Mouse (Mus musculus) neural tube, embryonic 11.5 days (tissue): ENCODE data around the gene Prpsap1. TPM values are rescaled to one million over a fixed set of nuclear protein-coding genes. Genes with fewer than 3 reads are reported as not detected.
"Not testable (repeated sequence)": the region's sequence is repeated elsewhere in the genome, so short reads cannot be mapped to it uniquely, and the experiment has no call there.

Experiments used
- ATAC-seq: fragments of 200-750 bp; cut with Nextera tagmentation; 2 replicates; pipeline ENCODE4 v1.8.0; 2017; ENCODE audit warnings: moderate number of reproducible peaks, mild to moderate bottlenecking, moderate TSS enrichment, moderate library complexity; ENCODE audit not compliant: insufficient read depth, low FRiP score, low TSS enrichment
- DNase-seq: peaks from one replicate; pipeline ENCODE4 v3.0.0-alpha.2; 2015; ENCODE audit warnings: low spot score
- H3K27ac ChIP-seq: fragments of 300-500 bp; sonication (generic); 2 replicates; pipeline ENCODE4 v1.5.1; 2014; ENCODE audit warnings: low read depth, mild to moderate bottlenecking, low read length
- H3K27me3 ChIP-seq: fragments of 300-500 bp; sonication (generic); 2 replicates; pipeline ENCODE4 v1.6.1; 2014; ENCODE audit warnings: mild to moderate bottlenecking, low read length, mixed read lengths; ENCODE audit not compliant: control insufficient read depth, insufficient read depth
- H3K36me3 ChIP-seq: fragments of 300-500 bp; sonication (generic); 2 replicates; pipeline ENCODE4 v1.6.1; 2014; ENCODE audit warnings: mild to moderate bottlenecking, low read length, moderate library complexity, mixed read lengths; ENCODE audit not compliant: control insufficient read depth, insufficient read depth
- H3K4me1 ChIP-seq: fragments of 300-500 bp; sonication (generic); 2 replicates; pipeline ENCODE4 v1.6.1; 2014; ENCODE audit warnings: low read length, mixed read lengths; ENCODE audit not compliant: control insufficient read depth, insufficient read depth
- H3K4me2 ChIP-seq: fragments of 300-500 bp; sonication (generic); 2 replicates; pipeline ENCODE4 v1.6.1; 2014; ENCODE audit warnings: low read depth, mild to moderate bottlenecking, moderate library complexity
- H3K4me3 ChIP-seq: fragments of 300-500 bp; sonication (generic); 2 replicates; pipeline ENCODE4 v1.5.1; 2014; ENCODE audit warnings: low read depth, low read length
- H3K9ac ChIP-seq: fragments of 300-500 bp; sonication (generic); 2 replicates; pipeline ENCODE4 v1.6.1; 2014; ENCODE audit warnings: mild to moderate bottlenecking, low read length
- H3K9me3 ChIP-seq: fragments of 300-500 bp; sonication (generic); 2 replicates; pipeline ENCODE4 v1.6.1; 2016; ENCODE audit warnings: low read length; ENCODE audit not compliant: control insufficient read depth
- WGBS: fragments of 180-500 bp; shearing (Covaris S2); extraction: QIAGEN DNeasy Blood & Tissue Kit; methylation state at CpG from one replicate; pipeline ENCODE4 v1.1.7; 2014; 5-methylcytosine and 5-hydroxymethylcytosine counted together
- polyA plus RNA-seq: library from polyadenylated mRNA; unstranded; fragments of >200 nt; fragmentation: Nextera tagmentation; extraction: Ambion mirVana; gene quantifications from 2 replicates; pipeline ENCODE4 v1.2.1, GENCODE M21; 2014

The Prpsap1 gene
- polyA plus RNA-seq, 1 experiment from 2014 or later = 222 TPM

DNA sequence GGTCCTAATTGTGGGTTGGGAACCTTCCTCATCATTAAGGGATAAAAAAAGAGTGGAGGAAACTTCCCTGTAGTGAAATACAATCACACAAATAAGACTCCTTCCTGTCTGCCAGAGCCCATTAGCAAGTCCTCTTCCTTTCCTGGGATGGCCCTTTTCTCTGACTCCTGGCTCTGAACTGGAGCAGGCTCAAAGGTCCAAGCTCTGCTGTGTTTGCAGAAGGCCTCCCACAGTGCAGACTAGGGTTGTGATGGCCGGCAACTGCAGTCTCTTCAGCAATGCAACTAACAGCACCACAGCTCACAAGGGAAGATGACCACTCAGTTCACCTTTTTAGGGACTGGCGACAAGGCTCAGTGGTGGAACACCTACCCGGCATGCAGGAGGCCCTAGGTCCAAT lies 23.8 kb downstream of the Prpsap1 start:
- Histone ChIP-seq H3K4me3 (no peak overlapping the region), H3K4me1 (no peaks in the 10 kb centered on the region), H3K27ac (no peak overlapping the region), H3K36me3 (peaks cover 26% of the 10 kb centered on the region), H3K4me2 (no peak overlapping the region), H3K27me3 (no peaks in the 10 kb centered on the region), H3K9me3 (no peaks in the 10 kb centered on the region), H3K9ac (no peak overlapping the region)
- ATAC-seq = no peak
- no peak for DNase-seq
- WGBS = 83% methylated on average over 3 of the region's 3 CpGs

DNA sequence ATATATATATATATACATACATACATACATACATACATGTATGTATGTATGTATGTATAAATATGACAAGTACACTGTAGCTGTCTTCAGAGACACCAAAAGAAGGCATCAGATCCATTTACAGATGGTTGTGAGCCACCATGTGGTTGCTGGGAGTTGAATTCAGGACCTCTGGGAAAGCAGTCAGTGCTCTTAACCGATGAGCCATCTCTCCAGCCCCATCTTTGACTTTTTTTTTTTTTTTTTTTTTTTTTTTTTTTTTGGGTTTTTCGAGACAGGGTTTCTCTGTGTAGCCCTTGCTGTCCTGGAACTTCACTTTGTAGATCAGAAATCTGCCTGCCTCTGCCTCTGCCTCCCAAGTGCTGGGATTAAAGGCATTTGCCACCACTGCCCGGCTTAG lies 25.7 kb downstream of the Prpsap1 start:
- not testable (repeated sequence) for H3K27ac ChIP-seq, H3K27me3 ChIP-seq, H3K4me1 ChIP-seq, H3K4me2 ChIP-seq, H3K9me3 ChIP-seq, ATAC-seq, H3K4me3 ChIP-seq, DNase-seq, H3K9ac ChIP-seq
- H3K36me3 ChIP-seq = peaks cover 19% of the 10 kb centered on the region
- 92% methylated on average over 3 of the region's 3 CpGs for WGBS

DNA sequence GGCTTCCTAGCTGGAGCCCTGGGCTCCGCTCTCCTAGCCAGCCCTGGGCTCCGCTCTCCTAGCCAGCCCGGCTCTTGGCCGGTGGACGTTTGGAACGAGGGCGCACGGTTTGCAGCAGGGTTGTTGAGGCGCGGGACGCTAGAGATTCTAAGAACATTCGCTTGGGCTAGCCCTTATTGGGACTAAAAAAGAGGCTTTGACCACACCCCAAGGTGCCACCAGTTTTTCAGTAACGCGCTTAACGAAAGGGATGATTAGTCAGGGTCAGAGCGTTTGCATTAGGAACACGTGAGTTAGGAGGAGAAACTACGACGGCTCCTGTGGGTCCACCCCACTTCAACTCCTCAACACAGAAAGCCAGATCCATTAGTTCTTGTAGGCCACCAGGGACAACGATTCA lies 27.9 kb downstream of the Prpsap1 start, which contains the start of gene Qrich2:
Gene Qrich2 (minus strand): TSS at position 101 of the 400 bp plus-strand sequence.
- Histone ChIP-seq H3K9ac (no peak within 1 kb of the TSS), H3K4me3 (no peak within 1 kb of the TSS), H3K27ac (no peak within 1 kb of the TSS), H3K4me1 (no peaks in the 10 kb centered on the region), H3K36me3 (peaks cover 8% of the 10 kb centered on the region), H3K9me3 (no peaks in the 10 kb centered on the region), H3K4me2 (no peak within 1 kb of the TSS), H3K27me3 (no peaks in the 10 kb centered on the region)
- ATAC-seq (no peak), DNase-seq (no peak)
- 65% methylated on average over 20 of the region's 20 CpGs for WGBS

DNA sequence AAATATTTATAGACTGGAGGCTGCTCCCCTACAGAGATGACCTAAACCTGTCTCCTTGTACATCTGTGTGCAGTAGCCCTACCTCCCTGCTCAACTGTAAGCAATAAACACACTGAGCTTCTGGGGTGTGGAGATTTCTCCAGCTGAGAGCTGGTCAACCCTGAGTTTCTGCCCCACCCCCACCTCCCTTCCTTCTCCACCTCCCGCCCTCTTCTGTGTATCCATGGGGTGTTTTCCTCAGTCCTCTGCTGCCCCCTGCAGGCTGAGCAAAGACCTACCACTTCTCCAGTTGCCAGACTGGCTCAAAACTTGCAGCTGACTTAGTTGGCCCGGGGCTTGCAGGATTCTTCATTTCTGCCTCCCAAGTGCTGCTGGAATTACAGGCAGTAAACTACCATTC lies 30.2 kb downstream of the Prpsap1 start:
- H3K27ac ChIP-seq = no peak overlapping the region

DNA sequence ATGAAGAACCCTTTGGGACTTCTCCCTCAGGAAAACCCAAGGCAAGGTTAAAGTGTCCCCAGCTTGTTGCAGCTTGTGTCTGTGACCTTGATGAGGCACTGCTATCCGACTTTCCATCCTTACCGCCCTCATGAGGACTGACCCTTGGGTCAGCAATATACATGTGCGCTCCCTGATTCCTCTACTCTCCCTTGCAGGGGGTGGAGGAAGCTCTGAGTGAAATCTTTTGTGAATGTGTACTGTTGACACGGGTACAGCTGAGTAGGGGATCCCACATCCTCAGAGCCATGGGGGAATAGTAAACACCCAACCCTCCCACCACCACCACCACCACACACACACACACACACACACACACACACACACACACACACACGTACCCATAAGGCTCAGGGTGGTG lies 30.7 kb downstream of the Prpsap1 start:
- DNase-seq = no peak
- no peak for ATAC-seq
- no peaks in the 10 kb centered on the region for H3K27me3 ChIP-seq
- no peaks in the 10 kb centered on the region for H3K36me3 ChIP-seq
- 68% methylated on average over 5 of the region's 5 CpGs for WGBS
- H3K9me3 ChIP-seq = no peaks in the 10 kb centered on the region
- H3K27ac ChIP-seq = no peak overlapping the region
- no peak overlapping the region for H3K4me3 ChIP-seq
- no peak overlapping the region for H3K9ac ChIP-seq
- H3K4me2 ChIP-seq = no peak overlapping the region
- H3K4me1 ChIP-seq = no peaks in the 10 kb centered on the region

More for the DNA sequence above, 30.2 kb downstream of the Prpsap1 start:
- no peak for ATAC-seq
- H3K9ac ChIP-seq = no peak overlapping the region
- 9% methylated on average over 2 of the region's 2 CpGs for WGBS
- no peak overlapping the region for H3K4me2 ChIP-seq
- H3K4me1 ChIP-seq = no peaks in the 10 kb centered on the region
- no peaks in the 10 kb centered on the region for H3K9me3 ChIP-seq
- H3K36me3 ChIP-seq = no peaks in the 10 kb centered on the region
- no peak overlapping the region for H3K4me3 ChIP-seq
- DNase-seq = peak; percentile 82
- no peaks in the 10 kb centered on the region for H3K27me3 ChIP-seq

DNA sequence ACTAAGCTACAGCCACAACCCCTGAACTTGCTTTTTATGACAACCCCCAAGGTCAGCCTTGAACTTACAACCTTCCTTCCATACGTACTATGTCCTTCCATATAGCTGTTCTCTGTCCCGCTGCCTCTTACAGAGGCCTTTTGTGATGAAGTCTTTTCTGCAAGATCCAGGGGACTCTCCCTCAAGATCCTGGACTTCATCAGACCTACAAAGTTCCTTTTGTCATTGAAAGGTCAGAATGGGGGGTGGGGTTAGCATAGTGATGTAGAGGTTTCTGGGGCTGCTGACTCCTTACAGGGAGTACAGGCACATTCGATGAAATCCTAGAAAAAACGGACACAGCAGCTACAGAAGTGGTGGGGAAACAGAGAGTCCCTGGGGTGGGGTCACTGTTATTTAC lies 34.2 kb downstream of the Prpsap1 start:
- Histone ChIP-seq H3K36me3 (no peaks in the 10 kb centered on the region), H3K4me3 (no peak overlapping the region), H3K4me1 (no peaks in the 10 kb centered on the region), H3K9me3 (no peaks in the 10 kb centered on the region), H3K9ac (no peak overlapping the region), H3K4me2 (no peak overlapping the region), H3K27me3 (no peaks in the 10 kb centered on the region), H3K27ac (no peak overlapping the region)
- DNase-seq (no peak), ATAC-seq (no peak)
- 63% methylated on average over 4 of the region's 4 CpGs for WGBS

DNA sequence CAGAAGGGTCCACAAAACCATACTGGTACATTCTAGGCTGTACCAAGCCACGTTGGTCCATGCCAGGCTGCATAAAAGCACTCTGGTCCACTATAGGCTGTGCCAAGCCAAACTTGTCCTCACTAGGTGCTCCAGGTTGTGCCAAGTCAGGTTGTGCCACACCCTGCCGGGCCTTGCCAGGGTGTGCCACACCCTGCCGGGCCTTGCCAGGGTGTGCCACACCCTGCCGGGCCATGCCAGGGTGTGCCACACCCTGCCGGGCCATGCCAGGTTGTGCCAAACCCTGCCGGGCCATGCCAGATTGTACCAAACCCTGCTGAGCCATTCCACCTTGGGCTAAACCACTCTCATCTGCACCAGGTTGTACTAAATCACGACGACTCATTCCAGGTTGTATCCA lies 37.8 kb downstream of the Prpsap1 start:
- no peak for DNase-seq
- Histone ChIP-seq H3K9me3 (no peaks in the 10 kb centered on the region), H3K4me2 (no peak overlapping the region), H3K36me3 (no peaks in the 10 kb centered on the region), H3K4me3 (no peak overlapping the region), H3K27me3 (no peaks in the 10 kb centered on the region), H3K4me1 (no peaks in the 10 kb centered on the region), H3K27ac (no peak overlapping the region), H3K9ac (no peak overlapping the region)
- 92% methylated on average over 8 of the region's 8 CpGs for WGBS
- ATAC-seq = no peak

DNA sequence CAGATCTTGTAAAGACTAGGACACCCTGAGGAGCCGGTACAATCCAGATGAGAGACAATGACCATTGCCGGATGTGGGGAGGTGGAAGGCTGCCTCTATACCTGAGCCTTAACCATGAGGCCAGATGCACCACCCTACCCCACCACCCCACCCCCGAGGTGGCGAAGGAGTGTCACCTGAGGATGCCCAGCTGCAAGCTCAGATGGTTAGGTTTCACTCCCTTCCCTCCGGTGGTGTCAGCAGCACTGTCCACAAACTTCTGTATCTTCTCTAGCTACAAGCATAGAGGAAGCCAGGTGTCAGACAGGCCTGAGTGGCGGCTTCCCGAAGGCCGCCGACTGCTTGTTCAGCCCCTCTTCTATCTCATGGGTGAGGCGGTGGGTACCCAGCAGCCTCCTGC lies 40.1 kb downstream of the Prpsap1 start:
- DNase-seq (no peak), ATAC-seq (no peak)
- H3K9ac ChIP-seq = no peak overlapping the region
- H3K4me2 ChIP-seq = no peak overlapping the region
- no peaks in the 10 kb centered on the region for H3K4me1 ChIP-seq
- no peaks in the 10 kb centered on the region for H3K36me3 ChIP-seq
- no peak overlapping the region for H3K27ac ChIP-seq
- H3K4me3 ChIP-seq = no peak overlapping the region
- H3K9me3 ChIP-seq = no peaks in the 10 kb centered on the region
- WGBS = 92% methylated on average over 10 of the region's 10 CpGs
- H3K27me3 ChIP-seq = no peaks in the 10 kb centered on the region

DNA sequence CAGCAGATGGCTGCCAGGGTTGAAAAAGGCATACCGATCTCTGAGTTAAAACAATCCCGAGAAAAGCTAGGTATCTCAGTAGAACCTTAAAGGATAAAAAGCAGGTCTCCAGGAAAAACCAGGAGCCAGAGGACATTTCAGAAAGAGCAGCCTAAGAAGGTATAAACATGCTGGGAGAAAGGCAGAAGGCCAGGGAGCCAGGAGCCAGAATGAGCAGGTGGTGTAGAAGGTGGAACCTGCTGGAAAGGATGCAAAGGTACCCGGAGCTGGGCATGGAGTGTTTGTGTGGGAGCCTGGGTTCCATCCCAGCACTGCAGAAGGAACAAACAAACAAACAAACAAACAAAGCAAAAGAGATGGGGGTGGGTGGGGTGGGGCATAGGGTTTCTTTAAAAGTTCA lies 44.7 kb downstream of the Prpsap1 start:
- Histone ChIP-seq H3K9ac (no peak overlapping the region), H3K4me1 (no peaks in the 10 kb centered on the region), H3K9me3 (no peaks in the 10 kb centered on the region), H3K4me3 (no peak overlapping the region), H3K36me3 (no peaks in the 10 kb centered on the region), H3K27me3 (peaks cover 11% of the 10 kb centered on the region), H3K27ac (no peak overlapping the region), H3K4me2 (no peak overlapping the region)
- DNase-seq (no peak), ATAC-seq (no peak)
- 92% methylated on average over 3 of the region's 3 CpGs for WGBS
